Mouse (Mus musculus): Measurements from ENCODE around the gene Cabp2. TPM values are rescaled to one million over a fixed set of nuclear protein-coding genes. Genes with fewer than 3 reads are reported as not detected.

Cabp2 gene
- polyA plus RNA-seq, 1 experiment from 2014 or later, result not detected

DNA sequence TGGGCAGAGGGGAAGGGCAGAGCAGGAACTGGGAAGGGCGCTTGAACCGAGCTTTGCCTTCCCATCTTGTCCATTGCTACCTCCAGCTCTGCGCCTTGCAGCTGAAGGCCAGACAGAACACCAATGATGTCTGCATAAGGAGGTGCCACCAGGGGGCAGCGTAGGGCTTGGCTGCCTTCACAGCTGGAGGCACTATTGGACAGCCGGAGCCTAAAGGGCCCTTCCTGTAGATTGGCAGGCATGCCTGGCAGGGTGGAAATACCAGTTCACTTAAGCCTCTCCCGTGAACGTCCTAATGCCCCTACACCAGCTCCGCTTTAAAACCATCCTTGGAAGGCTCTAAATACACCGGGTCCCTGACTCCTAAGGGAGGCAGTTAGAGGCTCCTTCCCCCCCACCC is 17.7 kb downstream of the Cabp2 start:
- peak; percentile 94 for DNase-seq
- H3K36me3 ChIP-seq (ENCODE audit: control insufficient read depth, insufficient read depth, low read length), result peaks cover 13% of the 10 kb centered on the region
- no peak overlapping the region for H3K9ac ChIP-seq (replicated peaks; ENCODE audit: low read length)
- peak overlapping the region; percentile 86 for H3K4me2 ChIP-seq (ENCODE audit: low read length)
- 13% methylated on average over 9 of the region's 9 CpGs for WGBS
- no peaks in the 10 kb centered on the region for H3K9me3 ChIP-seq (ENCODE audit: control insufficient read depth, low read length)
- H3K4me3 ChIP-seq (replicated peaks; ENCODE audit: low read depth, low read length), result 0 out of 2 replicates have a peak overlapping the region, but pooled peaks have one; percentile 54
- no peaks in the 10 kb centered on the region for H3K27me3 ChIP-seq (ENCODE audit: control insufficient read depth, insufficient read depth, low read length)
- peaks cover 40% of the 10 kb centered on the region for H3K4me1 ChIP-seq (ENCODE audit: control insufficient read depth, insufficient read depth, low read length)
- 0 out of 2 replicates have a peak overlapping the region, but pooled peaks have one; percentile 14 for H3K27ac ChIP-seq (replicated peaks; ENCODE audit: low read depth, low read length)
- no peak for ATAC-seq (ENCODE audit: low FRiP score, low TSS enrichment)

DNA sequence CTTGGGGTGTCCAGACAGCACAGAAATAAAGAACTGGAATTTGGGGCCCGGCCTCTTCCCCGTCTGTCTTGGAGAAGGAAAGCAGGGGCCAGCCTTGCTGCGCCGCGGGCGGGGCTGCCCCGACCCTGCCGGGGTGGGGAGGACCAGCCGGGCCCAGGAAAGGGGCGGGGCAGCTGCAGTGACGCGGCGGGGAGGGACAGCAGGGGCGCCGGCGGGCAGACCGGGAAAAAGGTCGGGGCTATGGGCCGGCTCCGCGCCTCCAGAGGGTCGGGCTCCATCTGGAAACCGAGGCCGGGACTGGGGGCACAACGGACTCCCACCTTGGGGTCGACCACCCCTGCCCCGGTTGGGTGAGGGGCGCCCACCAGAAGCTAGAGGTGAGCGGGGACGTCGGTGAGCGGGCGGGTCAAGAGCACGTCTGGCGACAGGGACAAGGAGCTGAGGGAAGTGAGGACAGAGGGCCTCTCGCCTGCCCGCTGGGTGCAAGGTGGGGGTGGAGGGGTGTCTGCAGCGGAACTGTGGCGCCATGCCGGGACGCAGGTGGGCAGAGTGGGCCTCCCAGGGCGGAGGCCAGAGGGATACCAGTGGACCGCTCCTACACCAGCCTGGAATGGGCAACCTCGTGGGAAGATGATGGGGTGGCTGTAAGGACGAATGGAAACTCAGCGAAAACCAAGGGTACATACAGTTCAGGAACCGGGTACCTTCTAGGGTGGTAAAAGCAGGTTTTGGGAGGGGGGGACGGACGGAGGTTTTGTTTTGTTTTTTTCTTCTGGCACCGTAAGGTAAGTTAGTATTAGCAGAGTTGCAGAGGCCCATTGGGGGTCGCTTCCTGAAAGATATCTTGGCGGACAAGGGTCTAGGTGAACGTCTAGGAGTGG is 18.7 kb downstream of the Cabp2 start, which contains the start of gene Pitpnm1:
TSS of gene Pitpnm1 (plus strand) at position 162 of the 881 bp plus-strand sequence.
- 1% methylated on average over 50 of the region's 53 CpGs for WGBS
- DNase-seq (peak; percentile 44), ATAC-seq (ENCODE audit: low FRiP score, low TSS enrichment) (no peak)
- Histone ChIP-seq H3K4me2 (ENCODE audit: low read length) (peak within 1 kb of the TSS; percentile 86), H3K9ac (replicated peaks; ENCODE audit: low read length) (peak within 1 kb of the TSS; percentile 71), H3K27me3 (ENCODE audit: control insufficient read depth, insufficient read depth, low read length) (no peaks in the 10 kb centered on the region), H3K9me3 (ENCODE audit: control insufficient read depth, low read length) (no peaks in the 10 kb centered on the region), H3K4me3 (replicated peaks; ENCODE audit: low read depth, low read length) (peak within 1 kb of the TSS; percentile 54), H3K27ac (replicated peaks; ENCODE audit: low read depth, low read length) (peak within 1 kb of the TSS; percentile 70), H3K36me3 (ENCODE audit: control insufficient read depth, insufficient read depth, low read length) (peaks cover 19% of the 10 kb centered on the region), H3K4me1 (ENCODE audit: control insufficient read depth, insufficient read depth, low read length) (peaks cover 40% of the 10 kb centered on the region)

DNA sequence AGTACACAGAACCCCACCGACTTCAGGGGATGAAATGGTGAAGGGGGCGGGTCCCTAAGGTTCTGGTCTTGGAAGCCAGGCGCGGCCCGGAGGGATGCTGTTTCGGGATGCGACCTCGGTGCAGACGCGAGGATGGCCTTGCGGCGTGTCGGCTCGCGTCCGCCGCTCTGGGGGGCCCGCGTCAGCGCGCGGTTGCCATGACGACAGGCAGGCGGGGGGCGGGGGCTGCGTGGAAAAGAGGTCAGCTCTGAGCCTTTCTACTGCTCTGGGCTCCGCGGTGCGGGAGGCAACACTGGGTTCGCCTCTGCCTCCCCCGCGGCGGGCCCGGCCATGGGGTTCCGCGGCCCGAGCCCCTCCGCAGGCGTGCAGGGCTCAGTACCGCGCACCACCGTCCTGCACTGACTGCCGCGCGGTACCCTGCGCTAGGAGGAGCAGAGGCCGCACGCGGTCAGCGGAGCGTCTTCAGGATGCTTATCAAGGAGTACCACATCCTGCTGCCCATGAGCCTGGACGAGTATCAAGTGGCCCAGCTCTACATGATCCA is 19.4 kb downstream of the Cabp2 start:
- ATAC-seq (ENCODE audit: low FRiP score, low TSS enrichment) (no peak), DNase-seq (peak; percentile 82)
- H3K4me3 ChIP-seq (replicated peaks; ENCODE audit: low read depth, low read length), result peak overlapping the region; percentile 54
- H3K9me3 ChIP-seq (ENCODE audit: control insufficient read depth, low read length), result no peaks in the 10 kb centered on the region
- under 1% methylated on average over 52 of the region's 52 CpGs for WGBS
- peak overlapping the region; percentile 86 for H3K4me2 ChIP-seq (ENCODE audit: low read length)
- H3K27ac ChIP-seq (replicated peaks; ENCODE audit: low read depth, low read length), result peak overlapping the region; percentile 70
- H3K27me3 ChIP-seq (ENCODE audit: control insufficient read depth, insufficient read depth, low read length), result no peaks in the 10 kb centered on the region
- H3K4me1 ChIP-seq (ENCODE audit: control insufficient read depth, insufficient read depth, low read length), result peaks cover 39% of the 10 kb centered on the region
- H3K36me3 ChIP-seq (ENCODE audit: control insufficient read depth, insufficient read depth, low read length), result peaks cover 26% of the 10 kb centered on the region
- H3K9ac ChIP-seq (replicated peaks; ENCODE audit: low read length), result peak overlapping the region; percentile 71

DNA sequence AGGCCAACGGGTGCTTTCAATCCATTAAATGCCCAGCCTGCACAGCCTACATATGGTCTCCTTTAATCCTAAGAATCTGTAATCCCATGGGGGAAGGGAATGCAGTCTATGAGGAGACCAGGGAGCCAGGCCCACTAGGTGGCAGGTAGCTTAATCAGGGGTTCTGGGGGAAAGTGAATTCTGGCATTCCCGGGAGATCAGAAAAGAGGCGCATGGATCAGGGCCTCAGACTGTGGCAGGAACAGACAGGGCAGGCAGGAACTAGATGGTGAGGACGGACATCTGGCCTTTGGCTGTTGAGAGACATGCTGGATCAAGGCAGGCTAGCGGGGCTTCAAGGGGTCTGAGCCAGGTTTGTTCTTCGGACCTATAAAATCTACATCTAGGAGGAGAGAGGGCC is 20.1 kb downstream of the Cabp2 start:
- Histone ChIP-seq H3K4me1 (ENCODE audit: control insufficient read depth, insufficient read depth, low read length) (peaks cover 34% of the 10 kb centered on the region), H3K9me3 (ENCODE audit: control insufficient read depth, low read length) (no peaks in the 10 kb centered on the region), H3K27me3 (ENCODE audit: control insufficient read depth, insufficient read depth, low read length) (no peaks in the 10 kb centered on the region), H3K4me3 (replicated peaks; ENCODE audit: low read depth, low read length) (peak overlapping the region; percentile 54), H3K9ac (replicated peaks; ENCODE audit: low read length) (peak overlapping the region; percentile 71), H3K27ac (replicated peaks; ENCODE audit: low read depth, low read length) (0 out of 2 replicates have a peak overlapping the region, but pooled peaks have one; percentile 16), H3K36me3 (ENCODE audit: control insufficient read depth, insufficient read depth, low read length) (peaks cover 28% of the 10 kb centered on the region), H3K4me2 (ENCODE audit: low read length) (peak overlapping the region; percentile 86)
- DNase-seq (peak; percentile 65), ATAC-seq (ENCODE audit: low FRiP score, low TSS enrichment) (no peak)
- 52% methylated on average over 6 of the region's 6 CpGs for WGBS

DNA sequence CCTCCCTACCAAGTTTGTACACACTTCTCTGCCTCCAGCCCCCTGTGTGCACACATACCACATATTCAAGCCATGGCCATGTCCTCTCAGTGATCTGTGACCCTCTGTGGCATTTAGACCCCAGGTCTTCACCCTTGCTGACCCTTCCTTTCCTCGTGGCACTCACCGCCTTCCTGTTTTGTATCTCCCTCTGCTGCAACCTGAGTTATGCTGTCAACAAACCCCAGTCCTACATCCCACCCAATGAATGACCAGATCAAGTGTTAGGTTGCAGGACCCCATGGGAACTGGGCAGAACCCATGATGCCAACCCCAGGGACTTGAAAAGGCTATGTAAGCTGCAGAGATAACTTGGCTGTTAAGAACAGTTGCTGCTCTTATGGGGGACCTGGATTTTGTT is 20.7 kb downstream of the Cabp2 start:
- ATAC-seq (ENCODE audit: low FRiP score, low TSS enrichment) (no peak), DNase-seq (no peak)
- Histone ChIP-seq H3K27ac (replicated peaks; ENCODE audit: low read depth, low read length) (no peak overlapping the region), H3K4me1 (ENCODE audit: control insufficient read depth, insufficient read depth, low read length) (peaks cover 34% of the 10 kb centered on the region), H3K4me3 (replicated peaks; ENCODE audit: low read depth, low read length) (peak overlapping the region; percentile 54), H3K27me3 (ENCODE audit: control insufficient read depth, insufficient read depth, low read length) (no peaks in the 10 kb centered on the region), H3K9me3 (ENCODE audit: control insufficient read depth, low read length) (no peaks in the 10 kb centered on the region), H3K4me2 (ENCODE audit: low read length) (peak overlapping the region; percentile 86), H3K36me3 (ENCODE audit: control insufficient read depth, insufficient read depth, low read length) (peaks cover 31% of the 10 kb centered on the region), H3K9ac (replicated peaks; ENCODE audit: low read length) (no peak overlapping the region)
- WGBS, result 95% methylated on average over 2 of the region's 2 CpGs

DNA sequence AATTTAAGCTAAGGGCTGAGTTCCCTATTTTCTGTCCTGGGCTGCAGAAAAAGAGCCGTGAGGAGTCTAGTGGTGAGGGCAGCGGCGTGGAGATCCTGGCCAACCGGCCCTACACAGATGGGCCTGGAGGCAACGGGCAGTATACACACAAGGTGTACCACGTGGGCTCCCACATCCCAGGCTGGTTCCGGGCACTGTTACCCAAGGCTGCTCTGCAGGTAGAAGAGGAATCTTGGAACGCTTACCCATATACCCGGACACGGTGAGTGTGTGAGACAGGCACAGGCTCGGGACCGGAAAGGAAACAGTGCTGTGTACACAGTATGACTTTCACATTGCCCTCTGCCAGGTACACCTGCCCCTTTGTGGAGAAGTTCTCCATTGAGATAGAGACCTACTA is 21.2 kb downstream of the Cabp2 start:
- Histone ChIP-seq H3K4me2 (ENCODE audit: low read length) (no peak overlapping the region), H3K27me3 (ENCODE audit: control insufficient read depth, insufficient read depth, low read length) (no peaks in the 10 kb centered on the region), H3K9me3 (ENCODE audit: control insufficient read depth, low read length) (no peaks in the 10 kb centered on the region), H3K36me3 (ENCODE audit: control insufficient read depth, insufficient read depth, low read length) (peaks cover 33% of the 10 kb centered on the region), H3K27ac (replicated peaks; ENCODE audit: low read depth, low read length) (no peak overlapping the region), H3K9ac (replicated peaks; ENCODE audit: low read length) (no peak overlapping the region), H3K4me1 (ENCODE audit: control insufficient read depth, insufficient read depth, low read length) (peaks cover 30% of the 10 kb centered on the region), H3K4me3 (replicated peaks; ENCODE audit: low read depth, low read length) (no peak overlapping the region)
- no peak for ATAC-seq (ENCODE audit: low FRiP score, low TSS enrichment)
- DNase-seq, result no peak
- 94% methylated on average over 12 of the region's 12 CpGs for WGBS

DNA sequence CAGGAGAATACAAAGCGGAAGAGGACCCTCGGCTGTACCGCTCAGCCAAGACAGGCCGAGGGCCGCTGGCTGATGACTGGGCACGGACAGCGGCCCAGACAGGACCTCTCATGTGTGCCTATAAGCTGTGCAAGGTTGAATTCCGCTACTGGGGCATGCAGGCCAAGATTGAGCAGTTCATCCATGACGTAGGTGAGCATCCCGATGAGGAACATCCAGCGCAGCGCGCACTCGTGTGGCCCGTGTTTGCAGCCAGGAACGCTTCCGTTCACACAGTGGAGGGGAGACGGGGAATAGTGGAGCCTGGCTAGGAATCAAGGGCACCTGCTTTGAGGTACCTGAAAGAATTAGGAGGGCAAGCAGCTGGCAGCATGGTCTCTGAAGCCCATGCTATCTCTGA is 21.9 kb downstream of the Cabp2 start:
- Histone ChIP-seq H3K9me3 (ENCODE audit: control insufficient read depth, low read length) (no peaks in the 10 kb centered on the region), H3K4me2 (ENCODE audit: low read length) (no peak overlapping the region), H3K4me3 (replicated peaks; ENCODE audit: low read depth, low read length) (no peak overlapping the region), H3K4me1 (ENCODE audit: control insufficient read depth, insufficient read depth, low read length) (peaks cover 26% of the 10 kb centered on the region), H3K27me3 (ENCODE audit: control insufficient read depth, insufficient read depth, low read length) (no peaks in the 10 kb centered on the region), H3K27ac (replicated peaks; ENCODE audit: low read depth, low read length) (no peak overlapping the region), H3K36me3 (ENCODE audit: control insufficient read depth, insufficient read depth, low read length) (peaks cover 38% of the 10 kb centered on the region), H3K9ac (replicated peaks; ENCODE audit: low read length) (no peak overlapping the region)
- 94% methylated on average over 18 of the region's 18 CpGs for WGBS
- ATAC-seq (ENCODE audit: low FRiP score, low TSS enrichment) (no peak), DNase-seq (no peak)

DNA sequence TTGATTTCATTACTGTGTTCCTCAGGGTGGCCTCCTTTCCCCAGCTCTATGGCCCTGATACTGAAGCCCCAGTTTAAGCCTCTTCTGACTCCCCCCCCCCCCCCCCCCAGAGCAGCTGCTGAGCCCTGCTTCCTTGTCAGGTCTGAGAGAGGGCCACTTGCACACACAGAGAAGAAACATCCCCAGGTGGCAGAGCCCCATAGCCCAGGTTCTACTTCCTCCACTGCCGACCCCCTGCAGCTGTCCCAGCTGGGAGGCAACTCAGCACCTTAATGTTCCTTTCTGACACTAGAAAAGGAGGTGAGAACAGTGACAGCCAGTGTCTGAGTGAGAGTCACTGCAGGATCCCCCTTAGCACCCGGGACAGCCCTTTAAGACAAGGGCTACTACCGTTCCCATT is 22.4 kb downstream of the Cabp2 start:
- no peak for DNase-seq
- 84% methylated on average over 3 of the region's 3 CpGs for WGBS
- Histone ChIP-seq H3K4me2 (ENCODE audit: low read length) (no peak overlapping the region), H3K4me1 (ENCODE audit: control insufficient read depth, insufficient read depth, low read length) (peaks cover 26% of the 10 kb centered on the region), H3K4me3 (replicated peaks; ENCODE audit: low read depth, low read length) (no peak overlapping the region), H3K9ac (replicated peaks; ENCODE audit: low read length) (no peak overlapping the region), H3K9me3 (ENCODE audit: control insufficient read depth, low read length) (no peaks in the 10 kb centered on the region), H3K36me3 (ENCODE audit: control insufficient read depth, insufficient read depth, low read length) (peaks cover 42% of the 10 kb centered on the region), H3K27me3 (ENCODE audit: control insufficient read depth, insufficient read depth, low read length) (no peaks in the 10 kb centered on the region), H3K27ac (replicated peaks; ENCODE audit: low read depth, low read length) (no peak overlapping the region)
- ATAC-seq (ENCODE audit: low FRiP score, low TSS enrichment), result no peak
